Mouse (Mus musculus): ENCODE data around the gene Erf. TPM values are rescaled to one million over a fixed set of nuclear protein-coding genes. Genes with fewer than 3 reads are reported as not detected.

Gene Erf
- 25.6 and 28.6 TPM in 2 replicates for polyA plus RNA-seq (2014; fragmentation: Nextera tagmentation; extraction: Ambion mirVana)

DNA sequence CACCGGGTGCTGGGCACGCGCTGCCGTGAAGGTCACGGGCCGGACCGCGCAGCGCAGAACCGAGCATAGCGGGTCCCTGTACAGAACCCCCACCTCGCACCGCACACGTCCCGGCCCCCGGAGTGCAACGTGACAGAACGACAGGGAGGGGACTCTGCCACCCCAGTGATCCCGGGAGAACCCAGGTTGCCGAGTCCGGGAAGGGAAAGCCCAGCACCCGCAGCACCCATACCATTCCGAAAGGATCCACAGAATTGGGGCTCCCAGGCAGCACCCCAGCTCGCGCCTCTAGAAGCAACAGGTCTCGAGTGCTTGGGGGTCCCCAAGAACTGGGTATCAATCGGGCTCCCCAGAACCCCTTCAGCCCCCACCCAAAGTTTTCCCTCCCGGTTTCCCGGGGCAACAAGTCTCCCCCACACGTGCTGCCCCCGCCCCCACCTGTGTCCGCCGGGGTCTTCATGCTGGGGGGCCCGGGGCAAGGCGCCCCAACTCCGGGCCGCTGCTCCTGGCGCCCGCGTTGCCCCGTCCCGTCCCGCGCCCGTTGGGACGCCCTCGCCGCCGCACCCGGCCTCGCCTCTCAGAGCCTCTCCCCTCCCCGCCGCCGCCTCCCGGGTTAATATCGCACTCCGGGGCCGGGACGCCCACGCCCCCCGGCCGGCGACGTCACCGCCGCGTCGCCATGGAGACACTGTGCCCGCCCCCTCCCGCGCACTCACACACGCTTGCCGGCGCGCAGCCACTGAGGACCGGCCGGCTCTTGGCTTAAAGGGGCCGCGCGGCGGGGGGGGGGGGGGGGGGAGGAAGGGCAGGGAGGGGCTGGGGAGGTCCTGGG is at the start of gene Erf:
Gene Erf (minus strand): TSS at position 621 of the 832 bp plus-strand sequence.
- no peaks in the 10 kb centered on the region for H3K9me3 ChIP-seq (ENCODE audit: control insufficient read depth, low read length)
- peak within 1 kb of the TSS; percentile 83 for H3K4me2 ChIP-seq (ENCODE audit: low read depth, severe bottlenecking)
- peaks cover 3% of the 10 kb centered on the region; the same call in 1 of the 2 replicates for H3K36me3 ChIP-seq (ENCODE audit: control insufficient read depth, insufficient read depth, low read length)
- peak within 1 kb of the TSS; percentile 99 for H3K4me3 ChIP-seq (ENCODE audit: low read depth, low read length)
- peak; percentile 98 for DNase-seq (ENCODE audit: low spot score)
- no peaks in the 10 kb centered on the region for H3K27me3 ChIP-seq (ENCODE audit: control insufficient read depth, insufficient read depth, low read length)
- under 1% methylated on average over 73 of the region's 81 CpGs for WGBS
- peak within 1 kb of the TSS; percentile 99 for H3K27ac ChIP-seq (replicated peaks; ENCODE audit: low read depth, low read length)
- ATAC-seq (ENCODE audit: insufficient number of reproducible peaks, low FRiP score, low TSS enrichment, low read depth) = peak; percentile 74
- peaks cover 33% of the 10 kb centered on the region for H3K4me1 ChIP-seq (ENCODE audit: control insufficient read depth, insufficient read depth, low read length)
- peak within 1 kb of the TSS; percentile 88 for H3K9ac ChIP-seq (ENCODE audit: low read length)

DNA sequence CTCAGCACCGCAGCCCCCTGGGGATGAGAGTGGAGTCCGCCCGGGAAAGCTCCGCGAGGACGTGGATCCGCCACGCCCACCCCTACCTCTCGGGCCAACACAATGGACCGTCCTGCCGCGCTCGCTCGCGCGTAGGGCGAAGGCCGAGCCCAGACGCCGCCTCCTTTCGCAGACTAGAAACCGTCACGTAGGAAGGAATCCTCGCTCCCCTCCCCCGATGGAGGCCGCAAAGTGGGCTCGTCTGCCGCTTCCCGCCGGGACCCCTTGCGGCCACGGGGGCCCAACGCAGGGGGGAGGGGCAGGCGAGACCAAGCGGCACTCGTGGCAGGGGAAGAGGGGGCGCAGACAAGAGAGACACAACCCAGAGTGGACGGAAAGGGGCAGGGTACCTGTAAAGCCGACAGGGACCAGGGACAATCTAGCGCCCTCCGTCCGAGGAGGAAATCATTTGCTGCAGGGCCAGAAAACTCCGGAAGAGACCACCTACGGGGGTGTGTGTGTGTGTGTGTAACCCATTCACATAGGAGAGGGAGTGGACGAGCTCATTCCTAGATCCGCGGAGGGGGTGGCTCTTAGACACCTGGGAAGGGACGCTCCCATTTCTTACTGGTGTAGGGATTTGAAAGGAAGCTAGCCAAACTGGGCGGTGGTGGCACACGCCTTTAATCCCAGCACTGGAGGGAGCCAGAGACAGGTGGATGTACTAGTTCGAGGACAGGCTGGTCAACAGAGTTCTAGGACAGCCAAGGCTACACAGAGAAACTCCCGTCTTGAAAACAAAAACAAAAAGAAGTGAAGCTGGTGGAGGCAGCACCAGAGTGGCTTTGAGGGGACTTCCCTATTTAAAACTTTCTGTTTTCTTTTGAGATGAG is 47.1 kb upstream of the Erf start, which contains the start of gene Pafah1b3:
Gene Pafah1b3 (minus strand): TSS at position 533 of the 872 bp plus-strand sequence.
- Histone ChIP-seq H3K9me3 (ENCODE audit: control insufficient read depth, low read length) (no peaks in the 10 kb centered on the region), H3K4me2 (ENCODE audit: low read depth, severe bottlenecking) (peak within 1 kb of the TSS; percentile 79), H3K36me3 (ENCODE audit: control insufficient read depth, insufficient read depth, low read length) (peaks cover 13% of the 10 kb centered on the region; the same call in 1 of the 2 replicates), H3K4me3 (ENCODE audit: low read depth, low read length) (peak within 1 kb of the TSS; percentile 91), H3K27me3 (ENCODE audit: control insufficient read depth, insufficient read depth, low read length) (no peaks in the 10 kb centered on the region), H3K4me1 (ENCODE audit: control insufficient read depth, insufficient read depth, low read length) (peaks cover 7% of the 10 kb centered on the region; the same call in 1 of the 2 replicates), H3K9ac (ENCODE audit: low read length) (peak within 1 kb of the TSS; percentile 90), H3K27ac (replicated peaks; ENCODE audit: low read depth, low read length) (peak within 1 kb of the TSS; percentile 95)
- WGBS = under 1% methylated on average over 51 of the region's 52 CpGs
- DNase-seq (ENCODE audit: low spot score) = peak; percentile 91
- peak; percentile 85 for ATAC-seq (ENCODE audit: insufficient number of reproducible peaks, low FRiP score, low TSS enrichment, low read depth)

DNA sequence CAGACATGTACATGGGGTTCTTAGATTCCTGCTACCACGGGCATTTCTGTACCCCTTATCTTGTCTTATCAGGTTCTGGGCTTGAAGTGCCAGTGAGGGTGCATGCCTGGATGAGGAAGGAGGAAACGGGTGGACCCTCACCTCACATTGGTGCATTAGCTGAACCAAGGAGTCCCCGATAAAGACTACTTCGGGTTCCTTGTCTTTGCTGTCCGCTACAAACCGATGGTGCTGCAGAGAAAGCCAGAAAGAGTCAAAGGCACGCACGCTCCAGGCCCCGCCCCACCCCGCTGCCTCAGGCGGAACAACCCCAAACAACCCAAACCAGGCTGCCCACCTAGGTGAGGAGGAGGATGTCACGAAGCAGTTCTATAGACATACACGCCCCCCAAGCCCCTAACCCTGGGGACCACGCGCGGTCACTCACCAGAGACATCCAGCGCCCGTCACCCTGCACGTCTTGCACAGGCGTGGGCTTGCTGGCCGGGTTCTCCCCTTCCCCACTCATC is 46.4 kb upstream of the Erf start:
- Histone ChIP-seq H3K4me2 (ENCODE audit: low read depth, severe bottlenecking) (peak overlapping the region; percentile 79), H3K27ac (replicated peaks; ENCODE audit: low read depth, low read length) (peak overlapping the region; percentile 95), H3K9me3 (ENCODE audit: control insufficient read depth, low read length) (no peaks in the 10 kb centered on the region), H3K4me1 (ENCODE audit: control insufficient read depth, insufficient read depth, low read length) (peaks cover 7% of the 10 kb centered on the region; the same call in 1 of the 2 replicates), H3K4me3 (ENCODE audit: low read depth, low read length) (peak overlapping the region; percentile 91), H3K9ac (ENCODE audit: low read length) (peak overlapping the region; percentile 90), H3K36me3 (ENCODE audit: control insufficient read depth, insufficient read depth, low read length) (peaks cover 19% of the 10 kb centered on the region; the same call in 1 of the 2 replicates), H3K27me3 (ENCODE audit: control insufficient read depth, insufficient read depth, low read length) (no peaks in the 10 kb centered on the region)
- WGBS = under 1% methylated on average over 21 of the region's 21 CpGs
- DNase-seq (ENCODE audit: low spot score) (peak; percentile 64), ATAC-seq (ENCODE audit: insufficient number of reproducible peaks, low FRiP score, low TSS enrichment, low read depth) (no peak; the same call in 1 of the 2 replicates)

DNA sequence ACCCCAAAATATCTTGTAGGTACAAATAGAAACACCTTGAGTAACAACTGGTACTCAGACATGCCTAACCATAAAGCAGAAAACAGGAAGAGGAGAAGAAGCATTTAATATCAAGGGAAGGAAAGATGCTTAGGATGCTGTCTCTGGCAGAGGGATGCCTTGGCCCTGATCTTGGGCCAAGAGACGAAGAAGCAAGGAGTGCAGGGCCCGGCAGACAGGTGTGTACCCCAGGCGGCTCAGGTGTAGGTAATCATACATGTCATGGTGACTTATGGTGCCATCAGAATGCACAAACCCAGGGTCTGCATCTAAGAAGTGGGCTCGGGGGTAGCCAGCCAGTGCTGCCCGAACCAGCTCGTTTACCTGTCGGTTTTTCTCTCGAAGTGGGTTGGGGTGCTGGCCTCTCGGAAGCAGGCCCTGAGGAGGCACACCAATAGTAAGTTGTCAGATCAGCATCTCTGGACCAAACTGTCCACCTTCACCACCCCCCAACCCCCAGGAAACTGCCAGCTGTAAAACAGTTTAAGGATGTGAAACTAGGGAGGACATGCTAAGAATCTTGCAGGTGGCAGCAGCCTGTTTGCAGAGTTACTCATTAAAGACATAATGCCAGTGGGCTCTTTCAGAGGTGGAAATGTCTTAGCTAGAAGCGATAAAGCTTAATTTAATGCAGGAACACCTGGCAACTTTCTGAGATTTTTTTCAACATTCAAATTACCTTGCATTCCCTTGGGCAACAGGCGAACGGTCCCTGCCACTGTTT is 44.6 kb upstream of the Erf start:
- no peak for ATAC-seq (ENCODE audit: insufficient number of reproducible peaks, low FRiP score, low TSS enrichment, low read depth)
- DNase-seq (ENCODE audit: low spot score) = no peak
- WGBS = 87% methylated on average over 12 of the region's 12 CpGs

DNA sequence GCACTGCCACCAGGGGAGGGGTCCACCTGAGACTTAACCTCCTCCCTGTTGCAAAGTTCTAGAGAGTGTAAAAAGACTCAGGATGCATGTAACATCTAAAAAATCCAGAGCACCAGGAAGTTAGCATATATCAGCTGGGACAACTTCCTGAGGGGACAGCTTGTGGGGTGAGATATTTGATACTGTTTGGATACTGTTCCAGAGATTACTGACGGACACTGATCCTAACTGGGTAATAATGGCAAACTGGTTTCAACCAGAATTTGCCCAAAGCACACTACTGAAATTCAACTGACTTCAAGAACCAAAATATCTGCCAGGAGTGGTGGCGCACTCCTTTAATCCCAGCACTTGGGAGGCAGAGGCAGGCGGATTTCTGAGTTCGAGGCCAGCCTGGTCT is 43.9 kb upstream of the Erf start:
- Histone ChIP-seq H3K36me3 (ENCODE audit: control insufficient read depth, insufficient read depth, low read length) (peaks cover 40% of the 10 kb centered on the region), H3K27me3 (ENCODE audit: control insufficient read depth, insufficient read depth, low read length) (no peaks in the 10 kb centered on the region), H3K4me2 (ENCODE audit: low read depth, severe bottlenecking) (no peak overlapping the region), H3K9me3 (ENCODE audit: control insufficient read depth, low read length) (no peaks in the 10 kb centered on the region), H3K27ac (replicated peaks; ENCODE audit: low read depth, low read length) (no peak overlapping the region), H3K9ac (ENCODE audit: low read length) (no peak overlapping the region), H3K4me3 (ENCODE audit: low read depth, low read length) (no peak overlapping the region), H3K4me1 (ENCODE audit: control insufficient read depth, insufficient read depth, low read length) (peaks cover 7% of the 10 kb centered on the region; the same call in 1 of the 2 replicates)
- DNase-seq (ENCODE audit: low spot score) = no peak
- WGBS = 93% methylated on average over 4 of the region's 4 CpGs
- no peak for ATAC-seq (ENCODE audit: insufficient number of reproducible peaks, low FRiP score, low TSS enrichment, low read depth)

More for the DNA sequence above, 44.6 kb upstream of the Erf start:
- Histone ChIP-seq H3K9me3 (ENCODE audit: control insufficient read depth, low read length) (no peaks in the 10 kb centered on the region), H3K9ac (ENCODE audit: low read length) (no peak overlapping the region), H3K36me3 (ENCODE audit: control insufficient read depth, insufficient read depth, low read length) (peaks cover 33% of the 10 kb centered on the region), H3K4me1 (ENCODE audit: control insufficient read depth, insufficient read depth, low read length) (peaks cover 7% of the 10 kb centered on the region; the same call in 1 of the 2 replicates), H3K4me2 (ENCODE audit: low read depth, severe bottlenecking) (no peak overlapping the region), H3K27me3 (ENCODE audit: control insufficient read depth, insufficient read depth, low read length) (no peaks in the 10 kb centered on the region), H3K27ac (replicated peaks; ENCODE audit: low read depth, low read length) (no peak overlapping the region), H3K4me3 (ENCODE audit: low read depth, low read length) (no peak overlapping the region)

DNA sequence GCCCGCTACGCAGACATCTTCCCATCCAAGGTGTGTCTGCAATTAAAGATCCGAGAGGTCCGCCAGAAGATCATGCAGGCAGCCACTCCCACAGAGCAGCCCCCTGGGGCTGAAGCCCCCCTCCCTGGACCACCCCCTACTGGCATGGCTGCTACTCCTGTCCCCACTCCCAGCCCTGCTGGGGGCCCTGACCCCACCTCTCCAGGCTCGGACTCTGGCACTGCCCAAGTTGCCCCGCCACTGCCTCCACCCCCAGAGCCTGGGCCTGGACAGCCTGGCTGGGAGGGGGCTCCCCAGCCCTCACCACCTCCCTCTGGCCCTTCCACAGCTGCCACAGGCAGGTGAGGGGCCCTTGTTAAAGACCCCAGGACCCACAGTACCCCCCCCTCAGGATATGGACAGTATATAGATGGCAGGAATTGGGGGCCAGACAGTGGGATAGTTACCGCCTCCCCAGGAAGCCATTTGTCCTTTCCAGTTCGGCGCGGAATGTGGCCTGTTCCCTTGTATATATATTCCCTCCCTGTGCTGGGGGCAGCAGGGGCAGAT is 42.7 kb upstream of the Erf start:
- no peak for DNase-seq (ENCODE audit: low spot score)
- H3K4me2 ChIP-seq (ENCODE audit: low read depth, severe bottlenecking) = no peak overlapping the region
- no peak overlapping the region for H3K27ac ChIP-seq (replicated peaks; ENCODE audit: low read depth, low read length)
- no peaks in the 10 kb centered on the region for H3K9me3 ChIP-seq (ENCODE audit: control insufficient read depth, low read length)
- no peaks in the 10 kb centered on the region for H3K27me3 ChIP-seq (ENCODE audit: control insufficient read depth, insufficient read depth, low read length)
- H3K4me3 ChIP-seq (ENCODE audit: low read depth, low read length) = no peak overlapping the region
- peaks cover 7% of the 10 kb centered on the region; the same call in 1 of the 2 replicates for H3K4me1 ChIP-seq (ENCODE audit: control insufficient read depth, insufficient read depth, low read length)
- H3K9ac ChIP-seq (ENCODE audit: low read length) = no peak overlapping the region
- WGBS = 87% methylated on average over 9 of the region's 10 CpGs
- H3K36me3 ChIP-seq (ENCODE audit: control insufficient read depth, insufficient read depth, low read length) = peaks cover 52% of the 10 kb centered on the region
- no peak for ATAC-seq (ENCODE audit: insufficient number of reproducible peaks, low FRiP score, low TSS enrichment, low read depth)

DNA sequence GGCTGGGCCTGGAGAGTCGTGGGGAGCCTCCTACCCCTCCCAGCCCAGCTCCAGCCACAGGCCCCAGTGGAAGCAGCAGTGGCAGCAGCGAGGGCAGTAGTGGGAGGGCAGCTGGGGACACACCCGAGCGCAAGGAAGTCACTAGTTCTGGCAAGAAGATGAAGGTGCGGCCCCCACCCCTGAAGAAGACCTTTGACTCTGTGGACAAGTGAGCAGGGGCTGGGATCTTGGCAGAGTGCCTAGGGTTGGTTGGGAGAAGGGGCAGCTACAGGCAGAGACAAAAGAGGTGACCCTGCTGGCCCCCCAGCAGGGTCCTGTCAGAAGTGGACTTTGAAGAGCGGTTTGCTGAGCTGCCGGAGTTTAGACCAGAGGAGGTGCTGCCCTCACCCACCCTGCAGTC is 41.5 kb upstream of the Erf start:
- Histone ChIP-seq H3K4me3 (ENCODE audit: low read depth, low read length) (no peak overlapping the region), H3K9ac (ENCODE audit: low read length) (no peak overlapping the region), H3K36me3 (ENCODE audit: control insufficient read depth, insufficient read depth, low read length) (peaks cover 62% of the 10 kb centered on the region), H3K27me3 (ENCODE audit: control insufficient read depth, insufficient read depth, low read length) (no peaks in the 10 kb centered on the region), H3K27ac (replicated peaks; ENCODE audit: low read depth, low read length) (no peak overlapping the region), H3K9me3 (ENCODE audit: control insufficient read depth, low read length) (no peaks in the 10 kb centered on the region), H3K4me2 (ENCODE audit: low read depth, severe bottlenecking) (no peak overlapping the region), H3K4me1 (ENCODE audit: control insufficient read depth, insufficient read depth, low read length) (peaks cover 4% of the 10 kb centered on the region; the same call in 1 of the 2 replicates)
- 79% methylated on average over 7 of the region's 7 CpGs for WGBS
- ATAC-seq (ENCODE audit: insufficient number of reproducible peaks, low FRiP score, low TSS enrichment, low read depth) = no peak
- no peak for DNase-seq (ENCODE audit: low spot score)
